Mouse (Mus musculus) forebrain, embryonic 16.5 days (tissue): Measurements from ENCODE around the gene AB124611. TPM values are rescaled to one million over a fixed set of nuclear protein-coding genes. Genes with fewer than 3 reads are reported as not detected.

Experiments used
- ATAC-seq: fragments of 200-750 bp; cut with Nextera tagmentation; 2 replicates; pipeline ENCODE4 v1.8.0; 2017; ENCODE audit warnings: mild to moderate bottlenecking, moderate library complexity
- H3K27ac ChIP-seq: fragments of 300-500 bp; sonication (generic); 2 replicates; pipeline ENCODE4 v1.5.1; 2014; ENCODE audit warnings: low read length, control low read depth
- H3K27me3 ChIP-seq: fragments of 300-500 bp; sonication (generic); replicated peaks from 2 replicates; pipeline ENCODE4 v1.6.1; 2014; ENCODE audit warnings: low read length; ENCODE audit not compliant: control insufficient read depth, insufficient read depth
- H3K36me3 ChIP-seq: fragments of 300-500 bp; sonication (generic); 2 replicates; pipeline ENCODE4 v1.6.1; 2014; ENCODE audit not compliant: control insufficient read depth, insufficient read depth
- H3K4me1 ChIP-seq: fragments of 300-500 bp; sonication (generic); replicated peaks from 2 replicates; pipeline ENCODE4 v1.6.1; 2014; ENCODE audit warnings: low read length; ENCODE audit not compliant: control insufficient read depth, insufficient read depth
- H3K4me2 ChIP-seq: fragments of 300-500 bp; sonication (generic); 2 replicates; pipeline ENCODE4 v1.6.1; 2014; ENCODE audit warnings: mild to moderate bottlenecking, low read length, control low read depth
- H3K4me3 ChIP-seq: fragments of 300-500 bp; sonication (generic); replicated peaks from 2 replicates; pipeline ENCODE4 v1.5.1; 2014; ENCODE audit warnings: mild to moderate bottlenecking, low read length, control low read depth
- H3K9ac ChIP-seq: fragments of 300-500 bp; sonication (generic); replicated peaks from 2 replicates; pipeline ENCODE4 v1.6.1; 2014; ENCODE audit warnings: low read depth, low read length, control low read depth
- H3K9me3 ChIP-seq: fragments of 300-500 bp; sonication (generic); 2 replicates; pipeline ENCODE4 v1.6.1; 2016; ENCODE audit warnings: low read length; ENCODE audit not compliant: control insufficient read depth
- WGBS: fragments of 180-500 bp; shearing (Covaris S2); extraction: QIAGEN DNeasy Blood & Tissue Kit; methylation state at CpG from one replicate; pipeline ENCODE4 v1.1.7; 2014; 5-methylcytosine and 5-hydroxymethylcytosine counted together
- polyA plus RNA-seq: library from polyadenylated mRNA; unstranded; fragments of >200 nt; fragmentation: Nextera tagmentation; extraction: Ambion mirVana; gene quantifications from 2 replicates; pipeline ENCODE4 v1.2.1, GENCODE M21; 2015

Gene AB124611
- polyA plus RNA-seq, 1 experiment from 2014 or later = 3.5 TPM

DNA sequence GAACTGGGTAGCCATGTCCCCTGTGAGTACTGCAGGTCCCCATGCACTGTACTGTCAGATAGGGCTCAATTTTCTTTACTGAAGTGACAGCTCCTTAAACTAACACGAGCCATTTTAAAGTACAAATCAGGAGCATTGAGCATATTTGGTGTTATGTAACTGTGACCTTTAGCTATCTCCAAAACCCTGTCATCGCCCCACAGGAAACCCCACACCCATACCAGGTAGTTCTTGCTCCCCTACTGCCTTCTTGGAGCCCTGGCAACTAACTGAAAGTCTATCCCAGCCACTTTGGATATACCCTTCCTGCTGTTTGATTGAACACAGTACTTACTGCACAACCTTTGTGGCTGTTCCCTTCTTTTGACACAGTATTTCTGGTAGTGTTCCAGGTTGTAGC, 41.1 kb downstream of the AB124611 start:
- H3K36me3 ChIP-seq = peaks cover 12% of the 10 kb centered on the region; the same call in 1 of the 2 replicates
- no peaks in the 10 kb centered on the region for H3K27me3 ChIP-seq
- no peaks in the 10 kb centered on the region for H3K9me3 ChIP-seq
- H3K4me1 ChIP-seq = no peaks in the 10 kb centered on the region
- ATAC-seq = no peak
- H3K9ac ChIP-seq = no peak overlapping the region
- H3K4me3 ChIP-seq = no peak overlapping the region
- no peak overlapping the region for H3K27ac ChIP-seq
- WGBS = 86% methylated on average over 2 of the region's 2 CpGs
- no peak overlapping the region for H3K4me2 ChIP-seq

GRCm38 (mm10) chr9:21568657-21569255, 42.8 kb downstream of the AB124611 start:
- Histone ChIP-seq H3K36me3 (peaks cover 15% of the 10 kb centered on the region), H3K27ac (no peak overlapping the region), H3K27me3 (no peaks in the 10 kb centered on the region), H3K9me3 (no peaks in the 10 kb centered on the region), H3K4me3 (no peak overlapping the region), H3K4me2 (no peak overlapping the region), H3K4me1 (no peaks in the 10 kb centered on the region), H3K9ac (no peak overlapping the region)
- ATAC-seq = no peak
- WGBS = 93% methylated on average over 8 of the region's 8 CpGs

DNA sequence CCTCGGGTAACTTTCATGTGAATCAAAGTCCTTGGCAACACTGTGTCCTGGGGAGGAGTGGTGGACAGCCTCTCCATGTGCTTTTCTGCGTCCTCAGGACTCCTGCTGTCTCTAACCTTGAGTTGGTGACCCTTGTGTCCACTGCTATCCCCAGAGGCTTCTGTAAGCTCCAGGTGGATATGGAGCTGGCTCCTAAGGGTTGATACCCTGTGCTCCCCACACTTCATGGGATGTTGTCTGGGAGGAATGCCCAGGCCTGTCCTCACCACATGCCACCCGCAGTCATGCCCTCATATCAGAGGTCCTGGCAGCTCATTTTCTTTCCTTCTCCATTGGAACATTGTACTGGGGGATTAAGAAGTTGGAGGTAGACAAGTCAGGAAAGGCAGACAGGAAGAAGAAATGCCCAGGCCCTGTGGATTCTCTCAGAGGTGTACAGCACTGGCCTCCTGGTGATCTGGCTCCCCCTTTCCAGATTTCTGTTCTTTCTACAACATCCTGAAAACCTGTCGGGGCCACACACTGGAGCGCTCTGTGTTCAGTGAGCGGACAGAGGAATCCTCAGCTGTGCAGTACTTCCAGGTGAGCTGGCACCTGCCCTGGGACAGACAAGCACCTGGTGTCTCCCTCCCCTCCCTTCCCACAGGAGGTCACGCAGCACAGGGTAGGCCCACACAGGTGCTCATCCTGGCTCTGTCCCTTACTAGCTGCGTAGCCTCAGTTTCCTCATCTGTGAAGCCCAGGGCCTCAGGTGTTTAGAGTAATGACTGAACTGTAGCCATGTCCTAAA, 48.2 kb downstream of the AB124611 start:
- Histone ChIP-seq H3K27me3 (no peaks in the 10 kb centered on the region), H3K4me3 (no peak overlapping the region), H3K36me3 (peaks cover 40% of the 10 kb centered on the region), H3K9ac (no peak overlapping the region), H3K27ac (no peak overlapping the region), H3K4me2 (no peak overlapping the region), H3K9me3 (no peaks in the 10 kb centered on the region), H3K4me1 (no peaks in the 10 kb centered on the region)
- ATAC-seq = no peak
- whole genome bisulfite sequencing = 95% methylated on average over 8 of the region's 8 CpGs

DNA sequence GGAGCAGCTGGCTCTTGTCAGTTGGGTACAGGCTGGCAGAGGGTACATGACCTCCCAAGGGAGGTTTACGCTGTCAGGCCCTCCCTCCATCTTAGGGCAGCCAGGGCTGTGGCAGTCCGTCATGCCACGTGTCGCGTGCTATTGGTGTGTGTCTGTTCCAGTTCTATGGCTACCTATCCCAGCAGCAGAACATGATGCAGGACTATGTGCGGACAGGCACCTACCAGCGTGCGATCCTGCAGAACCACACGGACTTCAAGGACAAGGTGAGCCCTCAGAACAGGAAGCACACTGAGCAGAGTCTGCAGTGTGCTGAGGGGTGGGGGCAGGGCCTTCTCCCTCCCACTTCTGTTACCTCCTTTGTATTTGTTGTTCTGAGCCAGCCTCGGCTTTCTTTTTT, 49.3 kb downstream of the AB124611 start:
- ATAC-seq = no peak
- Histone ChIP-seq H3K9me3 (no peaks in the 10 kb centered on the region), H3K27ac (no peak overlapping the region), H3K4me3 (no peak overlapping the region), H3K9ac (no peak overlapping the region), H3K36me3 (peaks cover 43% of the 10 kb centered on the region), H3K27me3 (no peaks in the 10 kb centered on the region), H3K4me1 (no peaks in the 10 kb centered on the region), H3K4me2 (no peak overlapping the region)
- 97% methylated on average over 10 of the region's 10 CpGs for WGBS

- WGBS = 100% methylated on average over 1 of the region's 1 CpGs
- Histone ChIP-seq H3K27me3 (no peaks in the 10 kb centered on the region), H3K4me2 (no peak overlapping the region), H3K9ac (no peak overlapping the region), H3K36me3 (peaks cover 44% of the 10 kb centered on the region), H3K9me3 (no peaks in the 10 kb centered on the region), H3K27ac (no peak overlapping the region), H3K4me3 (no peak overlapping the region), H3K4me1 (no peaks in the 10 kb centered on the region)
- no peak for ATAC-seq
Observed at GRCm38 (mm10) chr9:21576286-21576685, 50.3 kb downstream of the AB124611 start.

GRCm38 (mm10) chr9:21578226-21578625, 52.2 kb downstream of the AB124611 start:
- Histone ChIP-seq H3K4me1 (no peaks in the 10 kb centered on the region), H3K4me3 (no peak overlapping the region), H3K9ac (no peak overlapping the region), H3K36me3 (peaks cover 47% of the 10 kb centered on the region), H3K27me3 (no peaks in the 10 kb centered on the region), H3K4me2 (no peak overlapping the region), H3K27ac (no peak overlapping the region), H3K9me3 (no peaks in the 10 kb centered on the region)
- ATAC-seq = no peak
- 61% methylated on average over 3 of the region's 3 CpGs for WGBS

- no peak overlapping the region for H3K4me2 ChIP-seq
- no peak overlapping the region for H3K27ac ChIP-seq
- H3K27me3 ChIP-seq = no peaks in the 10 kb centered on the region
- no peak overlapping the region for H3K4me3 ChIP-seq
- H3K9me3 ChIP-seq = no peaks in the 10 kb centered on the region
- H3K36me3 ChIP-seq = peaks cover 52% of the 10 kb centered on the region
- 76% methylated on average over 1 of the region's 1 CpGs for WGBS
- no peak overlapping the region for H3K9ac ChIP-seq
- no peaks in the 10 kb centered on the region for H3K4me1 ChIP-seq
- no peak for ATAC-seq
Observed at GRCm38 (mm10) chr9:21585401-21585800, 59.4 kb downstream of the AB124611 start.

DNA sequence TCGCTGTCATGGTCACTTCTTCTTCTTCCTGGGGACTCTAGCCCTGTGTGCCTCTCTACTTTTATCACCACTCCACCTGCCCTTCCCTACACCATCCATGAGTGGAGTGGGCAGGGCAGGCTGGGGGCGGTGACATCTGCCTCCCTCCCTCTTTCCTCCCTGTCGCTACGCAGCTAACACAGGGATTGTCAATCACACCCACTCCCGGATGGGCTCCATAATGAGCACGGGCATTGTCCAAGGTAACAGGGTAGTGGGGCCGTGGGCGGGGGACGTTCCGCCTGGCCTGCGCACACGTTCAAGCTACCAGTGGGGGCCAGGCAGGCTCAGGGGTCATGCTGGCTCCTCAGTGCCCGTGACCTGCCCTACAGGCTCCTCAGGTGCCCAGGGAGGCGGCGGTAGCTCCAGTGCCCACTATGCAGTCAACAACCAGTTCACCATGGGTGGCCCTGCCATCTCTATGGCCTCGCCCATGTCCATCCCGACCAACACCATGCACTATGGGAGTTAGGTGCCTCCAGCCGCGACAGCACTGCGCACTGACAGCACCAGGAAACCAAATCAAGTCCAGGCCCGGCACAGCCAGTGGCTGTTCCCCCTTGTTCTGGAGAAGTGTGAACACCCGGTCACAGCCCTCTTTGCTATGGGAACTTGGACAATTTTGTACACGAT, 61.8 kb downstream of the AB124611 start:
- H3K36me3 ChIP-seq = peaks cover 39% of the 10 kb centered on the region
- no peak overlapping the region for H3K27ac ChIP-seq
- no peak overlapping the region for H3K4me3 ChIP-seq
- WGBS = 84% methylated on average over 23 of the region's 23 CpGs
- H3K9me3 ChIP-seq = no peaks in the 10 kb centered on the region
- no peak for ATAC-seq
- no peak overlapping the region for H3K4me2 ChIP-seq
- H3K27me3 ChIP-seq = no peaks in the 10 kb centered on the region
- H3K4me1 ChIP-seq = peaks cover 10% of the 10 kb centered on the region
- H3K9ac ChIP-seq = no peak overlapping the region

GRCm38 (mm10) chr9:21588350-21588749, 62.4 kb downstream of the AB124611 start:
- Histone ChIP-seq H3K4me2 (no peak overlapping the region), H3K9me3 (no peaks in the 10 kb centered on the region), H3K27me3 (no peaks in the 10 kb centered on the region), H3K36me3 (peaks cover 36% of the 10 kb centered on the region), H3K4me3 (no peak overlapping the region), H3K27ac (no peak overlapping the region), H3K4me1 (peaks cover 10% of the 10 kb centered on the region), H3K9ac (no peak overlapping the region)
- 91% methylated on average over 8 of the region's 8 CpGs for WGBS
- ATAC-seq = no peak
